Mouse (Mus musculus): Measurements from ENCODE around the gene Birc6. TPM values are rescaled to one million over a fixed set of nuclear protein-coding genes. Genes with fewer than 3 reads are reported as not detected.

The Birc6 gene
- polyA plus RNA-seq, 1 experiment from 2014 or later = 78.8 TPM

- Histone ChIP-seq H3K4me3 (no peak overlapping the region), H3K27me3 (ENCODE audit: insufficient read depth, poor library complexity, severe bottlenecking) (no peaks in the 10 kb centered on the region), H3K36me3 (peaks cover 19% of the 10 kb centered on the region), H3K9me3 (no peaks in the 10 kb centered on the region), H3K27ac (no peak overlapping the region), H3K4me1 (replicated peaks) (no peaks in the 10 kb centered on the region)
- no peak for DNase-seq (ENCODE audit: low spot score)
- 92% methylated on average over 11 of the region's 11 CpGs for WGBS
Observed at GRCm38 (mm10) chr17:74735392-74735791, 207.3 kb downstream of the Birc6 start.

DNA sequence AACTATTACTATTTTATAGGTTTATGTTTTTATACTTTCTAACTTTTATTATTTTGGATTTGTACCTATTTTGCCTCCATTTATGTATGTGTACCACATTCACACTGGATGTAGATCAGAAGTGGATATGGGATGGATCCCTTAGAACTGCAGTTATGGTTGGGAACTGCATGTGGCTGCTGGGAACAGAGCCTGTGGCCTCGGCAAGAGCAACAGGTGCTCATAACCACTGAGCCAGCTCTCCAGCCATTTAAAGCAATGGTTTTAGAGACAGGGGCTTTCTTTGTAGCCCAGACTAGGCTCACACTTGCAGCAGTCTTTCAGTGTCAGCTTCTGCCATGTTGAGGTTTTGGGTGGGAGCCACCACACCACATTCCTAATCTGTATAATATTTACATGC, 221.6 kb downstream of the Birc6 start:
- Histone ChIP-seq H3K4me3 (no peak overlapping the region), H3K36me3 (peaks cover 19% of the 10 kb centered on the region), H3K27me3 (ENCODE audit: insufficient read depth, poor library complexity, severe bottlenecking) (no peaks in the 10 kb centered on the region), H3K9me3 (no peaks in the 10 kb centered on the region), H3K27ac (no peak overlapping the region), H3K4me1 (replicated peaks) (no peaks in the 10 kb centered on the region)
- 88% methylated on average over 1 of the region's 1 CpGs for WGBS
- DNase-seq (ENCODE audit: low spot score) = no peak

DNA sequence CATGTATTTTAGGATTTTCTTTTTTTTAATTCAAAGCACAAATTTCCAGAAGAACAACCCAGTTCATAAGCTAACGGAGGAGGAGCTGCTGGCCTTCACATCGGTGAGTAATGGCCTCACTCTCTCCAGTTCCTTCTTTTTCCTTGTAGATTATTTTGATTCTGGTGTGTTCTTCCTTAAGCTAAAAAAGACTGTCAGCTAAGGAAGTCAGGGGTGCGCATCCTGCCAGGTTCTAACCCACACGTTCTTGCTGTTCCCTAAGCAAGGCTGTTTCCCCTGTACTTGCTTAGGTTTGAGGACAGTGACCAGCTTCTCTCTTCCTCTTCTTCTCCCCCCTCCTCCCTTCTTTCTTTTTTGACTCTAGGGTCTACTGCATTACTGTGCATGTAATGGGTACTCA, 222.9 kb downstream of the Birc6 start:
- Histone ChIP-seq H3K27ac (no peak overlapping the region), H3K9me3 (no peaks in the 10 kb centered on the region), H3K4me1 (replicated peaks) (no peaks in the 10 kb centered on the region), H3K27me3 (ENCODE audit: insufficient read depth, poor library complexity, severe bottlenecking) (no peaks in the 10 kb centered on the region), H3K36me3 (peaks cover 16% of the 10 kb centered on the region), H3K4me3 (no peak overlapping the region)
- WGBS = 88% methylated on average over 4 of the region's 4 CpGs
- DNase-seq (ENCODE audit: low spot score) = no peak

Other genes with a start within 250 kb of the Birc6 start
- gene Memo1, start 232.8 kb upstream of the Birc6 start, polyA plus RNA-seq (2016; fragmentation: Nextera tagmentation; extraction: Ambion mirVana) = 76.8 and 86.9 TPM in 2 replicates
- gene Dpy30, start 204.4 kb upstream of the Birc6 start, polyA plus RNA-seq (2016; fragmentation: Nextera tagmentation; extraction: Ambion mirVana) = 266 and 284 TPM in 2 replicates
- 16.4 and 16.8 TPM in 2 replicates for gene Spast, start 189.3 kb upstream of the Birc6 start, polyA plus RNA-seq (2016; fragmentation: Nextera tagmentation; extraction: Ambion mirVana)
- 28.4 and 33.8 TPM in 2 replicates for gene Slc30a6, start 132.7 kb upstream of the Birc6 start, polyA plus RNA-seq (2016; fragmentation: Nextera tagmentation; extraction: Ambion mirVana)
- gene Nlrc4, start 69.2 kb upstream of the Birc6 start, polyA plus RNA-seq (2016; fragmentation: Nextera tagmentation; extraction: Ambion mirVana) = 0.11 and 0.14 TPM in 2 replicates
- gene Yipf4, start 38.8 kb upstream of the Birc6 start, polyA plus RNA-seq (2016; fragmentation: Nextera tagmentation; extraction: Ambion mirVana) = 35.5 and 37.2 TPM in 2 replicates
- gene Ttc27, start 189.4 kb downstream of the Birc6 start, polyA plus RNA-seq (2016; fragmentation: Nextera tagmentation; extraction: Ambion mirVana) = 20.4 and 25.8 TPM in 2 replicates

Measured in hindbrain, embryonic 10.5 days (tissue).